Mouse (Mus musculus): ENCODE data around the gene Dennd2c. TPM values are rescaled to one million over a fixed set of nuclear protein-coding genes. Genes with fewer than 3 reads are reported as not detected.
"Not testable (repeated sequence)": the region's sequence is repeated elsewhere in the genome, so short reads cannot be mapped to it uniquely, and the experiment has no call there.

The Dennd2c gene
- total and polyA plus RNA-seq, 3 experiments: 0.35 to 14.1 (median 7.2) TPM

GRCm38 (mm10) chr3:103136414-103137077, 34.1 kb downstream of the Dennd2c start:
- no peak for ATAC-seq (ENCODE audit: extremely low read depth, insufficient number of reproducible peaks, low FRiP score, poor library complexity, severe bottlenecking)
- no peak for DNase-seq (ENCODE audit: low spot score)
- H3K9me3 ChIP-seq (replicated peaks): no peaks in the 10 kb centered on the region
- H3K27me3 ChIP-seq (ENCODE audit: insufficient read depth, low read length): no peaks in the 10 kb centered on the region
- H3K4me3 ChIP-seq (ENCODE audit: low read depth, low read length): no peak overlapping the region
- H3K36me3 ChIP-seq (replicated peaks): peaks cover 23% of the 10 kb centered on the region
- TF ChIP-seq GATA1 (IDR thresholded peaks at IDR 0.05; ENCODE audit: borderline replicate concordance, low read length): no peak
- no peak for TF ChIP-seq TAL1 (conservative IDR thresholded peaks at IDR 0.05; ENCODE audit: low read depth, low read length)
- no peak for TF ChIP-seq CTCF (IDR thresholded peaks at IDR 0.05; ENCODE audit: low read depth, low read length)
- TF ChIP-seq GATA2 (IDR thresholded peaks at IDR 0.05; ENCODE audit: borderline replicate concordance, low read depth, low read length): no peak
- no peak for TF ChIP-seq POLR2AphosphoS5 (IDR thresholded peaks at IDR 0.05; ENCODE audit: insufficient replicate concordance, low read depth, low read length)
- H3K4me1 ChIP-seq (ENCODE audit: insufficient read depth, low read depth, low read length): peaks cover 13% of the 10 kb centered on the region

- H3K27me3 ChIP-seq (ENCODE audit: insufficient read depth, low read length): no peaks in the 10 kb centered on the region
- no peak overlapping the region for H3K4me3 ChIP-seq (ENCODE audit: low read depth, low read length)
- H3K9me3 ChIP-seq (replicated peaks): no peaks in the 10 kb centered on the region
- H3K36me3 ChIP-seq (replicated peaks): peaks cover 14% of the 10 kb centered on the region
- peaks cover 13% of the 10 kb centered on the region for H3K4me1 ChIP-seq (ENCODE audit: insufficient read depth, low read depth, low read length)
- no peak for TF ChIP-seq CTCF (IDR thresholded peaks at IDR 0.05; ENCODE audit: low read depth, low read length)
- TF ChIP-seq GATA1 (IDR thresholded peaks at IDR 0.05; ENCODE audit: borderline replicate concordance, low read length): no peak
- no peak for TF ChIP-seq TAL1 (conservative IDR thresholded peaks at IDR 0.05; ENCODE audit: low read depth, low read length)
- TF ChIP-seq GATA2 (IDR thresholded peaks at IDR 0.05; ENCODE audit: borderline replicate concordance, low read depth, low read length): no peak
- TF ChIP-seq POLR2AphosphoS5 (IDR thresholded peaks at IDR 0.05; ENCODE audit: insufficient replicate concordance, low read depth, low read length): no peak
- DNase-seq (ENCODE audit: low spot score): no peak
- no peak for ATAC-seq (ENCODE audit: extremely low read depth, insufficient number of reproducible peaks, low FRiP score, poor library complexity, severe bottlenecking)
Measured at GRCm38 (mm10) chr3:103139047-103139446, 36.6 kb downstream of the Dennd2c start.

GRCm38 (mm10) chr3:103140095-103140838, 37.9 kb downstream of the Dennd2c start:
- Histone ChIP-seq H3K36me3 (replicated peaks) (peaks cover 14% of the 10 kb centered on the region), H3K4me1 (ENCODE audit: insufficient read depth, low read depth, low read length) (peaks cover 13% of the 10 kb centered on the region), H3K4me3 (ENCODE audit: low read depth, low read length) (peak overlapping the region; percentile 8; the same call in 1 of the 2 replicates)
- DNase-seq (ENCODE audit: low spot score) (peak; percentile 12), ATAC-seq (ENCODE audit: extremely low read depth, insufficient number of reproducible peaks, low FRiP score, poor library complexity, severe bottlenecking) (peak; percentile 63)
- H3K9me3 ChIP-seq (replicated peaks); H3K27me3 ChIP-seq (ENCODE audit: insufficient read depth, low read length): not testable (repeated sequence)

GRCm38 (mm10) chr3:103141287-103141686, 38.9 kb downstream of the Dennd2c start:
- Histone ChIP-seq H3K27me3 (ENCODE audit: insufficient read depth, low read length) (no peaks in the 10 kb centered on the region), H3K4me1 (ENCODE audit: insufficient read depth, low read depth, low read length) (peaks cover 13% of the 10 kb centered on the region), H3K4me3 (ENCODE audit: low read depth, low read length) (no peak overlapping the region), H3K9me3 (replicated peaks) (no peaks in the 10 kb centered on the region), H3K36me3 (replicated peaks) (peaks cover 17% of the 10 kb centered on the region)
- TF ChIP-seq TAL1 (conservative IDR thresholded peaks at IDR 0.05; ENCODE audit: low read depth, low read length) (no peak), CTCF (IDR thresholded peaks at IDR 0.05; ENCODE audit: low read depth, low read length) (no peak), GATA1 (IDR thresholded peaks at IDR 0.05; ENCODE audit: borderline replicate concordance, low read length) (no peak), GATA2 (IDR thresholded peaks at IDR 0.05; ENCODE audit: borderline replicate concordance, low read depth, low read length) (no peak), POLR2AphosphoS5 (IDR thresholded peaks at IDR 0.05; ENCODE audit: insufficient replicate concordance, low read depth, low read length) (no peak)
- DNase-seq (ENCODE audit: low spot score): no peak
- no peak for ATAC-seq (ENCODE audit: extremely low read depth, insufficient number of reproducible peaks, low FRiP score, poor library complexity, severe bottlenecking)

- H3K36me3 ChIP-seq (replicated peaks): peaks cover 19% of the 10 kb centered on the region
Measured at GRCm38 (mm10) chr3:103142366-103142765, 40.0 kb downstream of the Dennd2c start.

GRCm38 (mm10) chr3:103145336-103145735, 42.9 kb downstream of the Dennd2c start:
- Histone ChIP-seq H3K4me3 (ENCODE audit: low read depth, low read length) (no peak overlapping the region), H3K36me3 (replicated peaks) (peaks cover 24% of the 10 kb centered on the region), H3K27me3 (ENCODE audit: insufficient read depth, low read length) (no peaks in the 10 kb centered on the region), H3K4me1 (ENCODE audit: insufficient read depth, low read depth, low read length) (peaks cover 11% of the 10 kb centered on the region), H3K9me3 (replicated peaks) (no peaks in the 10 kb centered on the region)
- TF ChIP-seq TAL1 (conservative IDR thresholded peaks at IDR 0.05; ENCODE audit: low read depth, low read length): no peak
- no peak for TF ChIP-seq GATA1 (IDR thresholded peaks at IDR 0.05; ENCODE audit: borderline replicate concordance, low read length)
- no peak for TF ChIP-seq POLR2AphosphoS5 (IDR thresholded peaks at IDR 0.05; ENCODE audit: insufficient replicate concordance, low read depth, low read length)
- TF ChIP-seq GATA2 (IDR thresholded peaks at IDR 0.05; ENCODE audit: borderline replicate concordance, low read depth, low read length): no peak
- no peak for TF ChIP-seq CTCF (IDR thresholded peaks at IDR 0.05; ENCODE audit: low read depth, low read length)
- DNase-seq (ENCODE audit: low spot score) (no peak), ATAC-seq (ENCODE audit: extremely low read depth, insufficient number of reproducible peaks, low FRiP score, poor library complexity, severe bottlenecking) (no peak)

More at GRCm38 (mm10) chr3:103142366-103142765, 40.0 kb downstream of the Dennd2c start:
- ATAC-seq (ENCODE audit: extremely low read depth, insufficient number of reproducible peaks, low FRiP score, poor library complexity, severe bottlenecking) (no peak), DNase-seq (ENCODE audit: low spot score) (no peak)
- Histone ChIP-seq H3K27me3 (ENCODE audit: insufficient read depth, low read length) (no peaks in the 10 kb centered on the region), H3K4me1 (ENCODE audit: insufficient read depth, low read depth, low read length) (peaks cover 13% of the 10 kb centered on the region), H3K9me3 (replicated peaks) (no peaks in the 10 kb centered on the region), H3K4me3 (ENCODE audit: low read depth, low read length) (no peak overlapping the region)
- TF ChIP-seq GATA2 (IDR thresholded peaks at IDR 0.05; ENCODE audit: borderline replicate concordance, low read depth, low read length) (no peak), TAL1 (conservative IDR thresholded peaks at IDR 0.05; ENCODE audit: low read depth, low read length) (no peak), GATA1 (IDR thresholded peaks at IDR 0.05; ENCODE audit: borderline replicate concordance, low read length) (no peak), POLR2AphosphoS5 (IDR thresholded peaks at IDR 0.05; ENCODE audit: insufficient replicate concordance, low read depth, low read length) (no peak), CTCF (IDR thresholded peaks at IDR 0.05; ENCODE audit: low read depth, low read length) (no peak)

All from G1E (cell line).